Mouse (Mus musculus) cerebellum, adult (tissue): ENCODE measurements around the gene Specc1l.
"Not testable (repeated sequence)": the region's sequence is repeated elsewhere in the genome, so short reads cannot be mapped to it uniquely, and the experiment has no call there.

Source experiments
- ATAC-seq: cut with Nextera tagmentation; 2 replicates; pipeline ENCODE4 v1.9.2; 2017; ENCODE audit warnings: mild to moderate bottlenecking, moderate library complexity, mixed read lengths; ENCODE audit not compliant: insufficient number of reproducible peaks, low FRiP score, low TSS enrichment

The Specc1l gene

DNA sequence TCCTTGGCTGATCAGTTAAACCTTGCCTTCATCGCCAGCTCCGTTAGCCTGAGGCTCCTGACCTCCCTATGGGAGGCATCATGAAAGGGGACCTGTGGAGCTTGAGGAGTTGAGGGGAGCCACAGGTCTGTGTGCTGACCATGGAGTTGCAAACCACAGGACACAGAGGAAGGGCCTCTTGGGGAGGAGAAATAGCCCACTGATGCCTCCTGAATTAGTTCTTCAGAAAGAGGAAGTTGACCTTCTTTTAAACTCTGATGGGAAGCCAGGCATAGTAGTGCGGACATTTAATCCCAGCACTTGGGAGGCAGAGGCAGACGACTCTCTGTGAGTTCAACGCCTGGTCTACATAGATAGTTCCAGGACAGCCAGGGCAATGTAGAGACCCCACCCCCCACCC, 127.0 kb downstream of the Specc1l start:
- ATAC-seq = no peak

DNA sequence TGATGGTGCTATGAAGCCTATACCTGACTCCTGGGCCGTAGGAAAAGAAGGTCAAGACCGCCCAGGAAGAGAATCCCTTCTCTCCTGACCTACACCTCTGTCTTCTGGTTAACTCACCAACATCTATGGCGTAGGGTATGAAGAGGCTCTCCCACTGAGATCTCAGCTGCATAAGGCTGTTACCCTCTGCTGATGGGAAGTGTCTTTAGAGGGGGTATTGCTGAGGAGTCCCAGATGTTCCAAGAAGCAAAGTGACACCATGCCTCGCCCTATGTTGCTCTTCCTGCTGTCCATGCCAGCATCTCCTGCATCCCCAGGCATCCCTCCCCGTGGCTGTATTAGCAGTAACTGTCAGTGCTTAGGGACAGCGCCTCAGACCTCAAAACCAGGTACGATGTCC, 127.5 kb downstream of the Specc1l start:
- ATAC-seq = no peak

DNA sequence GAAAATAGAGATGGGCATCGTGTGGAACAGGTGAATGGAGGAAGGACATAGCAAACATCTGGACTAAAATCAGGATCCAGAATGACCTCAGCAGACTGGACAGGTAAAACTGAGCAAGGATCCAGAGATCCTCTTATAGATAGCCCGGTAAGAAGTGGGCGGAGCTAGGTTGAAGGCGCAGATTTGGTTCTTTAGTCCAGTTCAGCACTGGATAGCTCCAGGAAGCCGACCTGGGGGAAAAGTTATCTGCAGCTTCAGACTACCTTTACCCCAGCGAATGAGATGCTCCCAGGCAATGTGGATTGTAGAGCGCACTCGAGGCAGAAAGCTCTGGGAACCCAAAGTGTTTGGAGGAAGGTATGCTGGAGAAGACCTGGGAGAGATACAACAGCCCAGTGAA, 130.1 kb downstream of the Specc1l start:
- no peak for ATAC-seq

DNA sequence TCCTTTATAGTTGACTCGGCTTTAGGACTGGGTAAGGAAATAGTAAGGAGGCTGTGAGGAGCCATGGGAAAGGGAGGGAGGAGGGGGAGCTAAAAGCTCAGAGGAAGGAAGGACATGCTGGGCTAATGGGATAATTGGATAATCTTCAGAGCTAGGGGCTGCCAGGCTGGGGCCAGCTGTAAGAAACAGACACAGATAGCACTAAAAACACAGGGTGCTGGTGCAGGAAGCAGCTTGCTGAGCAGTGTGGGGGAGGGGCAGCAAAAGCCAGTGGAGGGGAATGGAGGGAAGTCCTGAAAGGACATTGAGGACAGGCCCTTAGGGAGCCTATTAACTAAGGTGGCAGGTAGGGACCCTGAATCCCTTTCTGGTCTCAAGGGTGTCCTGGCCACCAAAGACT, 132.7 kb downstream of the Specc1l start:
- not testable (repeated sequence) for ATAC-seq

DNA sequence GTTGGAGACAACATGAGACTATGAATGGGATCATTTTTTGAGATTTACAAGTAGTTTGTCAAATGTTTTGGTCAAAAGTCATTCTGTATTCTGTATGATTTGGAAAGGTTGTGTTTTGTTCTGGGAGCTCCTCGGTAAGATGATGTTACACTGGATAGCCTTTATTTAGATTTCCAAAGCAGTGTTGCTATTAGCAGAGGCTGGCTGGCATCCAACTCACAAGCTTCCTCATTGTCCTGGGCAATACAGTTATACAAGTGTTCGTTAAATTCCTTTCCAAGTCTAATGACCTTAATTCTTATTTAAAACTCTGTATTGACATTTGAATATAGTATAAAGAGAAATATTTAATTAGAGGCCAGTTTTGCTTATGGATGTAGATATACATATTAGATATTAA, 133.4 kb downstream of the Specc1l start:
- no peak for ATAC-seq

DNA sequence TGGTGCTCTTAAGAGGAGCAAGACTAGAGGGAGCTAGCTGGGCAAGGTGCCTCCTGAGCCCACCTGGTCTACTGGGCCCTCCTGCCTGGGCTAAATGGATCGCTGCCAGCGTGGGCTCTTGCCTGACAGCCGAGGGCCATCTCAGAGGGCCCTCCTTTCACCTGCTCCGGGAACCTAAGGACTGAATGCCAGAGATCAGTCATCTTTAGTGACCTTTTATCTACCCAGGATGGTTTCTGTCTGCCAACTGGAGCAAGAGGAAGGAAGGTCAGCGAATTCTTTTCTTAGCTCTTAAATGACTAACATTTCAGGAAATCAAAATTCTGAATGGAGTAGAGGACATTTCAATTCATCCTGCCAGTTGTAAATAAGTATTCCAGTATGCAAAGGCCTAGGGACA, 138.7 kb downstream of the Specc1l start:
- ATAC-seq = no peak

DNA sequence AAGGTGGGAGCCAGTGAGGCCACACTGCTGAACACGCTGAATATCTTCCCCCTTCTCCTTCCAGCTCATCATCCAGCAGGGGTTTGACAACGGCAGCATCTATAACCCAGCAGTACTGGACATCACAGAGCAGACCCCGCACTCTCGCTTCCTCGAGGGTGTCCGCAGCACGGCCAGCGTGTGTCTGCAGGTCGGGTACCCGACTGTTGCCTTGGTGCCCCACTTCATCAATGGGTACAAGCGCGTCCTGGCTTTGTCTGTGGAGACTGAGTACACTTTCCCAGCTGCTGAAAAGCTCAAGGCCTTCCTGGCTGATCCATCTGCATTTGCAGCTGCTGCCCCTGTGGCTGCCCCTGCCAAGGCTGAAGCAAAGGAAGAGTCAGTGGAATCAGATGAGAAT, 140.7 kb downstream of the Specc1l start:
- ATAC-seq = no peak

DNA sequence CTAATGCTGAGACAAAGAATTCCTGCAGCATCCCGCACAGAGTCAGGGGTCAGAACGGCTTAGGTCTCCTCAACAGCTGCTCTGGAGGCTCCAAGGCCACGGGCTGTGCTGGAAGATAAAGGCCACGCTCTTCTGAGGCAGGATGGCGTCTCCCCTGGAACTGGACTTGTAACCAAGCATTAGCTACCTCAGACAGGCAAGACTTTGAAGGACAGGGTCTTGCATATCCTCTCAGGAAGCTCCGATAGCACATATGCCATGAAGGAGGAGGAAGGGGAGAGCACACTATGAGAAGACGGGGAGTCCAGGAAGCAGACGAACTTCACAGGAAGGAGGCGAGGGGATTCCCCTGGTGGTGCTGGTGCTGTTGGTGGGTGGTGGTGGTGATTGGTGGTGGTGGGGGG, 142.0 kb downstream of the Specc1l start:
- not testable (repeated sequence) for ATAC-seq

DNA sequence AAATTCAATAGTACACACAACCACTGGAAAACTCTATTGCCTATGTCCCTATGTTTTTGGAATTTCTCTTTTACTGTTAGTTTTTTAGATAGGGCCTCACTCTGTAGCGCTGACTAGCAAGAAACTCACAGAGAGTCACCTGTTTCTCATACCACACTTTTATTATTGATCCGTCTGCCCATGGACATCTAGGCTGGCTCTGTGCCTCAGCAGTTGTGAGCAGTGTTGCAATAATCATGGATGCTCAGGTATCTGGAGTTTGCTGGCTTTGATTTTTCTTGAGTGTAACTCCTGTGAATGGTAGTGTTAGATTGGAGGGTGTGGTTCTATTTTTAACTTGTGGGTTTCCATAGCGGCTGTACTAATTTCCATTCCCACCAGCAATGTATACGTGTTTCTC, 143.5 kb downstream of the Specc1l start:
- ATAC-seq = no peak
